Mouse (Mus musculus): ENCODE measurements around the gene Itk. TPM values are rescaled to one million over a fixed set of nuclear protein-coding genes. Genes with fewer than 3 reads are reported as not detected.

Itk gene
- total and polyA plus RNA-seq, 2 experiments from 2014 or later = 0.05 to 0.19 TPM

- peak overlapping the region; percentile 97 for H3K9ac ChIP-seq
- peak overlapping the region; percentile 88 for H3K4me3 ChIP-seq (ENCODE audit: low read depth, low read length)
- peak overlapping the region; percentile 92 for H3K27ac ChIP-seq (ENCODE audit: low read depth, low read length)
- H3K9me3 ChIP-seq (ENCODE audit: low read length) = no peaks in the 10 kb centered on the region
- H3K27me3 ChIP-seq (ENCODE audit: insufficient read depth, low read length) = no peaks in the 10 kb centered on the region
- peak overlapping the region; percentile 83 for H3K4me2 ChIP-seq (ENCODE audit: low read depth)
- TF ChIP-seq CTCF (IDR thresholded peaks at IDR 0.05; ENCODE audit: low read depth) = peak; percentile 26
- 2% methylated on average over 51 of the region's 71 CpGs for WGBS
- peaks cover 15% of the 10 kb centered on the region for H3K4me1 ChIP-seq (ENCODE audit: insufficient read depth)
- peak; percentile 88 for ATAC-seq
- DNase-seq = peak; percentile 86
- no peaks in the 10 kb centered on the region for H3K36me3 ChIP-seq (ENCODE audit: insufficient read depth)
Measured at GRCm38 (mm10) chr11:46311703-46312522, 77.4 kb downstream of the Itk start.

DNA sequence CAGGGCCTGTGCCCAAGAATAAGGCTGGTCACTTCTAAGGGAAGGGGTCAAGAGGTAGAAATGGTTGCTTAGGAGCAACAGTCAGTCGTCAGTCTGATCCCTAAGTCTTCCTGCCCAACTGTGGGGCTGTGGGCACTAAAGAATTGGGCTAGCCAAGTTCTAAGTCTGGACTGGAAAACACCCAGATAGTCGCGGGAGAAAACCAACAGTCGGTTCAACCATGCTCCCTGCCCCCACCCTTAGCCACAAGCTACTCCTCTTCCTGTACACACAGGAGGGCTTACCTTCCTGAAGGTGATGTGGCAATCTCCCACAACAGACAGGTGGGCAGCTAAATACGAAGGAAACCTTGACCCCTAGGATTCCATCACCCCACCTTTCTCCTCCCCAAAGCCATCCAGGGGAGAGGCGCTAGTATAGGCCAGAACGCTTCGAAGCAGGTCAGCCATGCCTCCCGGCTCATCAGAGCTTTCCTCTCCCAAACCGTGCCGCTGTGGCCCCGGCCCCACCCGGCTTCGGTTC is 78.1 kb downstream of the Itk start:
- 0 out of 2 replicates have a peak, but pooled peaks have one; percentile 5 for ATAC-seq
- H3K36me3 ChIP-seq (ENCODE audit: insufficient read depth) = no peaks in the 10 kb centered on the region
- peak overlapping the region; percentile 92 for H3K27ac ChIP-seq (ENCODE audit: low read depth, low read length)
- H3K4me2 ChIP-seq (ENCODE audit: low read depth) = peak overlapping the region; percentile 83
- peak; percentile 59 for DNase-seq
- WGBS = 3% methylated on average over 14 of the region's 14 CpGs
- no peaks in the 10 kb centered on the region for H3K27me3 ChIP-seq (ENCODE audit: insufficient read depth, low read length)
- H3K4me3 ChIP-seq (ENCODE audit: low read depth, low read length) = peak overlapping the region; percentile 88
- TF ChIP-seq CTCF (IDR thresholded peaks at IDR 0.05; ENCODE audit: low read depth) = no peak
- H3K9me3 ChIP-seq (ENCODE audit: low read length) = no peaks in the 10 kb centered on the region
- H3K4me1 ChIP-seq (ENCODE audit: insufficient read depth) = peaks cover 15% of the 10 kb centered on the region
- H3K9ac ChIP-seq = peak overlapping the region; percentile 97

- peak overlapping the region; percentile 97 for H3K9ac ChIP-seq
- WGBS = 16% methylated on average over 5 of the region's 5 CpGs
- H3K4me3 ChIP-seq (ENCODE audit: low read depth, low read length) = peak overlapping the region; percentile 88
- peaks cover 15% of the 10 kb centered on the region for H3K4me1 ChIP-seq (ENCODE audit: insufficient read depth)
- ATAC-seq (peak; percentile 71), DNase-seq (peak; percentile 72)
- no peaks in the 10 kb centered on the region for H3K36me3 ChIP-seq (ENCODE audit: insufficient read depth)
- H3K9me3 ChIP-seq (ENCODE audit: low read length) = no peaks in the 10 kb centered on the region
- no peaks in the 10 kb centered on the region for H3K27me3 ChIP-seq (ENCODE audit: insufficient read depth, low read length)
- TF ChIP-seq CTCF (IDR thresholded peaks at IDR 0.05; ENCODE audit: low read depth) = no peak
- H3K27ac ChIP-seq (ENCODE audit: low read depth, low read length) = peak overlapping the region; percentile 92
- peak overlapping the region; percentile 83 for H3K4me2 ChIP-seq (ENCODE audit: low read depth)
Measured at GRCm38 (mm10) chr11:46310647-46311063, 78.7 kb downstream of the Itk start.

DNA sequence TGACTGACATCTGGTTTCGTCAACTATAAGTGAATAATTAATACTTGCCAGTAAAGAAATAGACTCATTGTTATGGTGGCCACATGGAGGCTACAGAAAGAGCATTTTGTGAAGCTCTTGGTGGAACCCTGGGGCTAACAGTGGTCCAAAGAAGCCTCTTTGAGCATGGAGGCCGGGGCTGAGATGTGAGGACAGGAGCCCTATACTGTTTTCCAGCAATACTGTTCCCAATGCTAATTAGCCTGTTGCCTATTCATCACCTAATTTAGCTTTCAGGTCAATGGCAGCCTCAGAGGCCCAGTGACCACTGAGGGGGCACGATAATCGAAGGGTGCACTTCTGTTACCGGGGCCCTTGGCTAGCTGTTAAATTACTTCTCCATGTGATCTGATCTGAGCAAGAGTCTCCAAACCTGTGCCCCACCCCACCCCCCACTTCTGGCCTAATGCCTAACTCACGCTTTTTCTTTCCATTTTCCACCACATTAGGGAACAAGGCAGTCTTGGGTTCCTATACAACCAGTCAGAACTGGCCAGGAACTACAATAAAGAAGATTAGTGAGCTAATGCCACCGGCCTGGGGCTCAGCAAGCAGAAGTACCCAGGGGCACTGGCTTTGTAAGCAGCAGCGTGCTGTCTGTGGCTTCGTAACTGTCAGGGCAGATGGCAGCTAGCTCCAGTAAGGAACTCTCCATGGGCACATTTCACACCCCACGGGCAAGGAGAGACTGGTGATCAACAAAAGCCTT is 79.3 kb downstream of the Itk start:
- Histone ChIP-seq H3K4me2 (ENCODE audit: low read depth) (peak overlapping the region; percentile 83), H3K9me3 (ENCODE audit: low read length) (no peaks in the 10 kb centered on the region), H3K36me3 (ENCODE audit: insufficient read depth) (no peaks in the 10 kb centered on the region), H3K4me1 (ENCODE audit: insufficient read depth) (peaks cover 15% of the 10 kb centered on the region), H3K9ac (peak overlapping the region; percentile 97), H3K27me3 (ENCODE audit: insufficient read depth, low read length) (no peaks in the 10 kb centered on the region), H3K4me3 (ENCODE audit: low read depth, low read length) (peak overlapping the region; percentile 88), H3K27ac (ENCODE audit: low read depth, low read length) (peak overlapping the region; percentile 92; the same call in 1 of the 2 replicates)
- TF ChIP-seq CTCF (IDR thresholded peaks at IDR 0.05; ENCODE audit: low read depth) = no peak
- 8% methylated on average over 10 of the region's 10 CpGs for WGBS
- DNase-seq (peak; percentile 38), ATAC-seq (peak; percentile 1; the same call in 1 of the 2 replicates)

DNA sequence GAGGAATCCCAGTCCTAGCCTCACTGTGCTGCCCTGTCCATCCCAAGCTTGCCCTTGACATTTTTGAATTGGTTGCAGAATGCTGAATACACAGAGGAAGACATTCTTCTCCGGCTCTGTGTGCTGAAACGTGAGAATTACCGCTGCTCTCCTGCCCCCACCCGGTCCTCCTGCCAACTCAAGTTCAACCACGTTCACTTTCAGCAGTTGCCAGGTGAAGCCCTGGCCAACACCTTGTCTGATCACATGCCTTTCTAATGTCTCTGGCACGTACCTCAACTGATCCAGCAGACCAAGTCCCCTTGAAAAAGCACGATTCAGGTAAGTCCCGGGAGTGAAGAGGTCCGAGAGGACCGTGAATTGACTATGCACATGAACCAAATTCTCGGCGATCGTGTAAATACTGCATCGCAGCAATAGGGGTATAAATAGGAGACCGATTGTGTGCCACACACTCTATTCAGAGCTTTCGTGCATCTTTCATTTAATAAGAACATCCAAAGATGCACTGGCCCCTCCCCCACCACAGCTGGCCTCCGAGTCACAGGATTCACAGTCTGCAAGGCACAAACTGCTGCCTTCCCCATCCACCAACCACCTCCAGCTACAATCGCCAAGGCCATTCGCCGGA is 80.1 kb downstream of the Itk start:
- ATAC-seq = no peak
- no peaks in the 10 kb centered on the region for H3K27me3 ChIP-seq (ENCODE audit: insufficient read depth, low read length)
- no peaks in the 10 kb centered on the region for H3K36me3 ChIP-seq (ENCODE audit: insufficient read depth)
- TF ChIP-seq CTCF (IDR thresholded peaks at IDR 0.05; ENCODE audit: low read depth) = no peak
- 0 out of 2 replicates have a peak overlapping the region, but pooled peaks have one; percentile 15 for H3K27ac ChIP-seq (ENCODE audit: low read depth, low read length)
- H3K9ac ChIP-seq = peak overlapping the region; percentile 40
- peak overlapping the region; percentile 83 for H3K4me2 ChIP-seq (ENCODE audit: low read depth)
- no peaks in the 10 kb centered on the region for H3K9me3 ChIP-seq (ENCODE audit: low read length)
- H3K4me3 ChIP-seq (ENCODE audit: low read depth, low read length) = peak overlapping the region; percentile 88
- DNase-seq = peak; percentile 17
- peaks cover 15% of the 10 kb centered on the region for H3K4me1 ChIP-seq (ENCODE audit: insufficient read depth)
- 44% methylated on average over 20 of the region's 20 CpGs for WGBS

DNA sequence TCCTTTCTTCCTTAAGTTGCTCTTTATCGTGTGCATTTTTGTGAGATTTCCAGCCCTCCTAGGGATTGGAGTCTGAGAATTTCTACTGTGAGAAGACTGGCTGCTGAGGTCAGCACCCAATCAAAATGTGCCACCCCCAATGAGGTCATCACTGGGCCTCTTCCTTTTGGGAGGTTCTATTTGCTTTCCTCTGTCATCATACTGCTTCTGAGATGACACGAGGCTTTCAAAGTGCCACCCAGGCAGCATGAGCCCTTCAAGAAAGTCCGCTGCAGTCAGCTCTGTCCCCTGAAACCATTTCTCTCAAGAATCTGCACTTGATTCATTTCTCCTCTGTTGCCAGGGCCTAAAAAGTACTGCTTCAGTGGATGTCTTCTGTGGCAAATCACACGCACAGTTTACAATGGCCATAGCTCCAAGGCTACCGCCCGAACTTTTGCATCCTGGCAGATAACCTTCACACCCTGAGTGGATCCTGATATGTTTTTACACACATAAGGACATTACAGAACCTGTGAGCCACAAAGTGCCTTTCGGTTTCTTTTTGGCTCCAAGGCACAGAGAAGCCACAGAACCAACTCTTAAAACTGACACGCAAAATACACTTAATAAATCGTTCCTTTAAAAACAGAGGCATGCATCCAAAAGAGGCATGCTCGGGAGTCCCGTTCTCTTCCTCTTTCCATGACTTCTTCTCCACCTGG is 80.9 kb downstream of the Itk start:
- no peak for TF ChIP-seq CTCF (IDR thresholded peaks at IDR 0.05; ENCODE audit: low read depth)
- peak overlapping the region; percentile 83; the same call in 1 of the 2 replicates for H3K4me2 ChIP-seq (ENCODE audit: low read depth)
- no peak for ATAC-seq
- no peak overlapping the region for H3K27ac ChIP-seq (ENCODE audit: low read depth, low read length)
- no peaks in the 10 kb centered on the region; the same call in 1 of the 2 replicates for H3K36me3 ChIP-seq (ENCODE audit: insufficient read depth)
- H3K27me3 ChIP-seq (ENCODE audit: insufficient read depth, low read length) = no peaks in the 10 kb centered on the region
- 86% methylated on average over 11 of the region's 11 CpGs for WGBS
- H3K4me3 ChIP-seq (ENCODE audit: low read depth, low read length) = no peak overlapping the region; the same call in 1 of the 2 replicates
- H3K9ac ChIP-seq = no peak overlapping the region
- no peaks in the 10 kb centered on the region for H3K9me3 ChIP-seq (ENCODE audit: low read length)
- H3K4me1 ChIP-seq (ENCODE audit: insufficient read depth) = peaks cover 15% of the 10 kb centered on the region
- no peak for DNase-seq
